Mouse (Mus musculus): ENCODE results near the gene Siah2.

Gene Siah2

DNA sequence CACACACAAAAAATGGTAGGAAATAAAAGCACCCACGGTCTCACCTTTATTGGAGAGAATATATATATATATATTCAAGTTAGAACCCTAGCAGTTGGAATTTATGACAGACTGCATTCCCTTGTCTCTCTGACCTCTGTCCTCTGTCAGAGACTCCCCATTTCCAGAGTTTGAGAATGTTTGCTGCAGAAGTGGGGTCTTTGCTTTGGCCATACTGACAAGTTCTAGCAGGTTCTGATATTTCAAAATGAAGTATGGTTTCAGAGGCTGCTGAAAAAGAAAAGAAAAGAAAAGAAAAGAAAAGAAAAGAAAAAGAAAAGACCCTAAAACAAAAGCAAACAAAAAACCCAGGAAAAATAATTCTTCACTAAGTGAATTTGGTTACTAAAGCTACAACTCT, 2.8 kb upstream of the Siah2 start:
- DNase-seq (ENCODE audit: low spot score), result no peak

DNA sequence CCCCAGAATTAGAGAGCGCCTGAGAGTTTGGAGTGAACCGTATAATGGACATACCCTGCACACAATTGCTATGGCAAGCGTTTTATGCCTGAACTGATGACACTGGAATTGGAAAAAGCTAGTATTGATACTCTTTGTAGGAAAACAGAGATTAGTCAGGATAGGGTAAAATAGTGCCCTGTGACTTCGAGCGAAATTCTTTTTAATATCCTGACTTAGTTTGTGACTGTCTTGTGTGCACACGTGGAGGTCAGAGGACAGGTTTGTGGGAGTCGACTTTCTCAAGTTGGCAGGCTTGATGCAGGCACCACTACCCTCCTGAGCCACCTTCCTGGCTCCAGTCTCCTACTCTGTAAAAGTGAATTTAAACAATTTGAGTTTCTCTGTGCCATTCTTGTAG, 1.1 kb upstream of the Siah2 start:
- DNase-seq (ENCODE audit: low spot score), result no peak

DNA sequence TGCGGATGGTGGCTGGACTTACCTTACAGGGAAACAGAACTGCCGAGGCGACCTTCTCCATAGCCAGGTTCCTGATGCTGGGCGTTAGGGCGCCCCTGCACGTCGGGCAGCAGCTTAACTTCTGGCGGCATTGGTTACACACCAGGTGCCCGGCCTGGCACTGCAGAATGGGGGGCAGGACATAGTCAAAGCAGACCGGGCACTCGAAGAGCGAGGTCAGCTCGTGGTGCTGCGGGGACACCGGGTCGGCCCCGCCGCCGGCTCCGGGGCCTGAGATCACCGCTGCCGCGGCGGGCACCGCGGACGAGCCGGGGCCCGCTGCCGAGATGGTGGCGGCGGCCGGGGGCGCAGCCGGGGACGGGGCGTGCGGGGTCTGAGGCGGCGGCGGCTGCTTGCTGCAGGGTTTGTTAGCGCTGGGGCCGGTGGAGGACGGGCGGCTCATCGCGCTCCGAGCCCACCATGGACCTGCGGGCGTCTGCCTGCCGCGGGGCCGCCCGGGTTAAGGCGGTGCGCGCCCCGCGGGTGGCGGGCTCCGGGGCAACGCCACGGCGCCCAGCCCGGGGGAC, 743 bp downstream of the Siah2 start:
- peak; percentile 32 for DNase-seq (ENCODE audit: low spot score)

DNA sequence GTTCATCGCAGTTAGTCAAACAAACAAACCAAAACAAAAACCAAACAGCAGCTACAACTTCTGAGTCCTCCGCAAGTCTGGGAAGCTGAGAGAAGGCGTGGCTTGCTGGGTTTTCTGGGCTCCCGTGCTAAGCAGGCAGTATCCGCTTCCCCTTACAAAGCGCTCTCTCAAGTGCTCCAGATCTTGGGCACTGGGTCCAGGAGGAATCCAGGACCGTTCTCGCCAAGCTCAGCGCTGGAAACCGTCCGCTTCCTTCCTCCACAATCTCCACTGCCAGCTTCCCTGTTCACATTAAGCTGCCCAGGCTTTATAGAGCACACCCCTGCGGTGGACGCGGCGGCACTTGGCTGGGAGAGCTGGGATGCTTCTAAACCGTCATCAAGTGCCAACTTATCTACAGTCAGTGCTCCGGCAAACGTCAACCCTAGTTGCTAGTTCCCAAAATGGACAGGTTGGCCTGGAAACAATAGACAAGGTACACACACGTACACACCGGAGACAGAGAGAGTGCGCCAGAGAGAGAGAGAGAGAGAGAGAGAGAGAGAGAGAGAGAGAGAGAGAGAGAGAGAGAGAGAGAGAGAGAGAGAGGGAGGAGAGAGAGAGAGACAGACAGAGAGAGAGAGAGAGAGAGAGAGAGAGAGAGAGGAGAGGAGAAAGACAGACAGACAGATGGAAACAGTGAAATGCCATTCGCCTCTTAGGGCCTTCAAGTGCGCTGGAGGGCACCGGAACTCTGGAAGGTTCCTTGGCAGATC, 1.4 kb downstream of the Siah2 start:
- peak; percentile 38 for DNase-seq (ENCODE audit: low spot score)

DNA sequence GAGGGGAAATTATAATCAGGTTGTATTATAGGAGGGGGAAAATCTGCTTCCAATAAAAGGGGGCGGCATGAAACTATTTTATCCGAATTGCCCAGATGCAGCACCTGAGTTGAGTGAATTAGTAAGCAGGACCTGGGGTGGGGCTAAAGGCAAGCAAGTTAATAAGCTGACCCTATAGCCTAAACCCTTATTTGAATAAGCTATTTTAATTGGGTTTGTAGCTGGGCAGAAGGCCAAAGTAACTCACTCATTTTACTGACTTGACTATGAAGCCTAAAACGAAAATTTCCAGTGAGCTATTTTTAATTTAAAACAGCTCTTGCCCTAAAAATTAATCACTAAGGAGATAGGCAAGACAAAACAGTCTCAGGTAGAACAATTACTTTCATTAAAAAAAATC, 2.5 kb downstream of the Siah2 start:
- DNase-seq (ENCODE audit: low spot score), result no peak

DNA sequence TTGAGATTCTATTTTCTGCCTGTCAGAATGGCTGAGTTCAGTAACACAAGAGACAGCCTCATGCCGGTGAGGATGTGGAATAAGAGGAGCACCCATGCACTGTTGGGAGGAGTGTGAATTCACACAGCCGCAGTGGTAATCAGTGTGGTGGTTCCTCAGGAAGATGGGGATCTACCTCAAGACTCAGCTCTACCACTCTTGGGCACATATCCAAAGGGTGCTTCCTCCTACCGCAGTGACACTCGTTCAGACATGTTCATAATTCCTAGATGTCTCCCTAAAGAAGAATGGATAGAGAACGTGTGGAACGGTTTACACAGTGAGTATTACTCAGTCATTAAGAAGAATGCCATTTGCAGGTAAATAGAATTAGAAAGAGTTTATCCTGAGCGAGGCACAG, 3.1 kb downstream of the Siah2 start:
- DNase-seq (ENCODE audit: low spot score), result no peak

DNA sequence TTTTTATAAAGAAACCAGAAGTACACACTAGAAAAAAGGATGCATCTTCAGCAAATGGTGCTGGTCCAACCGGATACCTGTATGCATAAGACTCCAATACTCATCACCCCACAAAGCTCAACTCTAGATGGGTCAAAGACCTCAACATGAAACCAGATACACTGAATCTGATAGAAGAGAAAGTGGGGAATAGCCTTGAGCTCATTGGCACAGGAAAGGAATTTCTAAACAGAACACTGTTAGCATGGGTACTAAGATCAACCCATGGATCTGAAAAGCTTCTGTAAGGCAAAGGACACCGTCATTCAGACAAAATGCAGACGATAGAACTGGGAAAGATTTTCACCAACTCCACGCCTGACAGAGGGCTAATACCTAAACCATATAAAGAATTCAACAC, 3.6 kb downstream of the Siah2 start:
- DNase-seq (ENCODE audit: low spot score), result no peak

DNA sequence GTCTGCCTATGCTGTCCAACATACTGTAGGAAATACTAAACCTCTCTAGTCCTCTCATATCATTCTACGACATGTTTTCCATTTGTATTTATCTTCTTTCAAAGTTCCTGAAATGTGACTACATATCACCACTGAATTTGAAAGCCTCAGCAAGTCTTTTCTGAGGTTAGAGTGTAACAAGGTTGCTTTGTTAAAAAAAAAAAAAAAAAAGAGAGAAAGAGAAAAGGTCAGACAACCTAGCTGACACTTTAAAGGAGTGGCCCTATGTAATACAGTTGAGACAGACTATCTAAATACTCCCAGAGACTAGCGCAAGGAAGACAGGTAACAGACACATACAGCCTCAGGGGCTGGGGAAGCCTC, 5.3 kb downstream of the Siah2 start:
- DNase-seq (ENCODE audit: low spot score), result no peak

DNA sequence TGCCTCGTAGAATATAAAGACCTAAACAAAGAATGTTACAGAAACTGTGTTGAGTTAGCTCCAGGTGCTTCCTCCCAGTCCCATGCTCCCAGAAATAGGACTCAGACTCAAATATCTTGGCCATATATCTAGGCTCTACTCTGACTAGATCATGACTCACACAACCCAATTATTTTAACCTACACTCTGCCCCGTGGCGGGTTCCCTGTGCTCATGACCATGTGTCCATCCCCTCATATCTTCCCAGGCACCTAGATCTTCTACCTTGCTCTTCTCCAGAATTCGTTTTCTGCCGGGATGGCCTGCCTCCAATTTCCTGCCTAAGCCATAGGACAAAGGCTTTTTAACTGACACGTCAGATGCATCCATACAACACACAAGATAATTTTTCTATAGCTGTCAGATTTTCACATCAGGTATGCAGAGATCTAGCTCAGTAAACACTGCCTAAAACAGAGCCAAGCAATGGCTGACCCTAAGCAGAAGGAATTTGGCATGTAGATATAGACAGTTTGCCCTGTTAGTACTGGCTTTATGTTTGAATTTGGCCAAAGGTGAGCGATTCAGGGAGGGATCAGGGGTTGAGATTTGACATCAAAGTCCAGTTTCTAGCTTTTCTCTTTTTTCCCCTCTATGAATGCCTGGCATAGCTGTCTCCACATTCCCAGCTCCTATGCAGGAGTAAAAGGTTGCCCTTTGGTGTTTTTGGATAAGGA, 5.8 kb downstream of the Siah2 start:
- no peak for DNase-seq (ENCODE audit: low spot score)

DNA sequence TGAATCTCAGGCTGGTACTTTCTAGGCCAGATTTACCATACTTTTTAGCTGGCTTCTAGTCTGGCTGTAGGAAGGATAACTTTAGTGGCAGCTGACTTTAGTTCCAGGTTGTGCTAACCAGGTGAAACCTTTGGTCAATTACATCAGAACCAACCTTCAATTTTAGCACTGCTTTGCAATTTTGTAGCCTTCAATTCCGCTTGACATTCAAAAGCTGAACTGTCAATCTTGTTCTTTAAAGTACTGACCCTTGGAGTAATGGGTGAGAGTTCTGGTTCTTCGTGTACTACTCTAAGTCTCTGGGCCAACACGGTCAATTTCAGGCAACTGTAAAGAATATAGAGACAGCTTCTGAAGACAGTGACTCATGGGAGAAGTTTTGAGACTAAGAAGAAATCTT, 6.8 kb downstream of the Siah2 start:
- no peak for DNase-seq (ENCODE audit: low spot score)

DNA sequence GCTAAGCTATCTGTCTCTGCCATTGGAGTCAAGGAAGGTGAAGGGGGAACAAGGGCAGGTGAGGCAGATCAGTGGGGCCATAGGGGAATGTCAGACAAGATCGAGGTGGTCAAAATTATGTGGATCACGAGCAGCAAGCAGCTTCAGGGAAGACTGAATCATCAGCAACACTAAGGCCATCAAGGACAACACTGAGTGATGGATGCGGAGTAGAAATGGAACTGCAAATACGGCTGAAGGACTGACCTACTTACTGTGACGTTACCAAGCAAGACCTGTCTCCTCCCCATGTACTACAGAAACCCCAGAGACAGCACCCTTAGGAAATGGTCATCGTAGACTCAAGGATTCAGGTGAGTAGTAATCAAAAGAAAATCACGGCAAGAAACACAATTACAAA, 8.9 kb downstream of the Siah2 start:
- no peak for DNase-seq (ENCODE audit: low spot score)

DNA sequence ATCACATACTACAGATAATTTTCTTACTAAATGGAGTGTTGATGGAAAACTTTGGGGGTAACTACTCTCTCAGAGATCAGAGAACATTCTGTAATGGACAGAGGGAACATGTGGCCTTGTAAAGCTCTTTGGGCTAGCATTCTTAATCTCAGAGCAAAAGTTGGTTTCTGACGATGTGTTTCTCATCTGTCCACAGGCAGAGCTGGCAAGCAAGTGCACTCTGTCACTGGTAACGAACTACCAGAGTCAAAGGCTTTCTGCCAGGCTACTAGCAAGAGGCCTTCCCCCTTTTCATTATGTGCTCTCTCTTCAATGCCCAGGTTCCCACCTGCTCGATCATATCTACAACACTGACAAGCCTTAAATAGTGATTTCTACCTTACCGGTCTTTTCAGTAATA, 9.9 kb downstream of the Siah2 start:
- DNase-seq (ENCODE audit: low spot score), result no peak

DNA sequence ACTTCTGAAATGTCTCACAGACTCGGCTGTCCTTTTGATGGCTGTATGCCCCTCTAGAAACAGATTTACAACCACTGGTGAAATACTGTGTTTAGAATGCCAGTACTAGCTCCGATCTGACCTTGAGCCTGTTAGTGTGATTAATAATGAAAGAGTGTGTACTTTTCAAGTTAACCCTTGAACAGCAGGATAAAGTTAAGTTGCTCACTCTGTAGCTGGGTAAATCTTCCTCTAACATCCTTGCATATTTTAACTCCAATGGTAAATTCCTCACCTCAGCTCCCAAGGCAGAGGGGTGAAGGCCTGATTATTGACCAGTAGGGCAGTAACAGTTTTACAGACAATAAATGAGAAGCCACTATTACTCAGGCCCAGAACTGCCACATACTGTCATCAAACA, 10.4 kb downstream of the Siah2 start:
- no peak for DNase-seq (ENCODE audit: low spot score)

DNA sequence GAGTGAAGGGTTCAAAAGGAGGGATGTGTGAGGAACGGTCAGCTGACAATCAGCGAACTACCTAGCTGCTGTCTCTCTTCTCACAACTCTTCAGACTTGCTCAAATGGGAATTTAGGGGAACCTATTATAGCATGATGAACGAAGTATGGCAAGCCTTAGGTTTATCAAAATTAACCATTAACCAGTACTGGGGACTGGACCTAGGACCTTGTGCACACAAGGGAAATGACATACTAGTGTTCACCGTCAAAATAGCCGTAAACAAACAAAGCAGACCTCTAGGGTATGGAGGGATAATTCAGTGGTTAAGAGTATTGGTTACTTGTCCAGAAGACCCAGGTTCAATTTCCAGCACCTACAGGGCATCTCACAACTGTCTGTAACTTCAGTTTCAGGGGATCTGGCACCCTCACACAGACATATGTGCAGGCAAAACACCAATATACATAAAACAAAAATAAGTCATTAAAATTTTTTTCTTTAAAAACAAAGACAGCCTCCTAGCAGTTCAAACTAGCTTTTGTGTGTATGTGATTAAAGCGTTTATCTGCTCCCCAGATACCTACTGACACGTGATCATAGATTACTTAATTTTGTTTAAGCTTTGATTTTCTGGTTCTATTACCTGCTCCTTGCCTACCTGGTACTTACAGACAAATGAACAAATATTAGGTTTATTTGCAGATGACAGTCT, 11.1 kb downstream of the Siah2 start:
- DNase-seq (ENCODE audit: low spot score), result no peak

DNA sequence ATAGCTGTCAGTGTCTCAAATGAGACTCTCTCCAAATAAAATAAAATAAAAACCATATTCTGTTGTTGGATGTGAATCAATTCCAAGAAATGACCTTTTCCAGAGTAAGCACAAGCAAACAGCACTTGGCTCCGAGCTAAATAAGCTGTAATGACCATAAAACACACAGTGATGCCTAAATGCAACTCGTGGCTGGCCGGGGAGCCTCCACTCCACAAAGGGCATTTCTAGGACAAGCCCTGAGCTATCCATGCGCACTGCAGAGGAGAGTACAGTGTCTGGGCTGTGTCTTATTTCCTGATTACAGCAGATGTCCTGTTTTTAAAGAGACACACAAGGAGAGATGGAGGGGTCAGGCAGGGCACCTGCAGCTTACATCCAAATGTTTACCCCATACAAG, 12.2 kb downstream of the Siah2 start:
- no peak for DNase-seq (ENCODE audit: low spot score)

DNA sequence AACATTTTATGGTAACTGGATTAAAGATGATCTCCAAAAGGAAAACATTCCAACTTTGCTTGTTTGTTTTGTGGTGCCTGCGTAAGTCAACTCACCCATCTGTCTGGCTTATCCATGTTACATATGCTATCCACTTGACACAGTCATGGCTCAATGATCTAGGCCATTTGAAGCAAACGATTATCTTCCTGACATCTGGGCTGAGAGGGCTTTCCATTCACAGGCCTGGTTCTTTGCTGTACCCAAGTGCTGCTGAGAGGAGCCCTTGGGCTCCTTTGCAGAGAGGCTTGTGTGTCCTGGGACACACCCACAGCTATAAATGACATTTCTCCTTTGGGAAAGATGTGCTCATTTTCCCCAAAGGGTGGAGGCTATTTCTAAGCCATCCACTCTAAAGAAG, 13.3 kb downstream of the Siah2 start:
- no peak for DNase-seq (ENCODE audit: low spot score)

DNA sequence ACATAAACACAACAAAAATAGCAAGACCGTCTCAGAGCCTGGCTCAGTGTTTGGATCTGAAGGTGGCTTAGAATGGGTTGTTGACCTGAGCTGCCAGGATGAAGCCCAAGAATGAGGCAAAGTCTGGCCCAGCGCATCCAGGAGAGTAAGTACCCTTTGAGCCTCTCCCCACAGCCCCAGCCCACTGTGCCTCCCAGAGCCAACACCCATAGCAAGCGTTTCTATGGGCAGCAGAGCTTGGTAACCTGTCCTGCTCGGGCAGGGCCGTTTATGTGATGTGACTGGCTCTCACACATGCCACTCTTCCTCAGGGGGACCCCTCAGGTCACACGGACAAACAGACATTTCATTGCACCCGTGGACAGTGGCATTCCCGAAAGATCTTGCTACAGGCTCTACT, 13.8 kb downstream of the Siah2 start:
- DNase-seq (ENCODE audit: low spot score), result no peak

DNA sequence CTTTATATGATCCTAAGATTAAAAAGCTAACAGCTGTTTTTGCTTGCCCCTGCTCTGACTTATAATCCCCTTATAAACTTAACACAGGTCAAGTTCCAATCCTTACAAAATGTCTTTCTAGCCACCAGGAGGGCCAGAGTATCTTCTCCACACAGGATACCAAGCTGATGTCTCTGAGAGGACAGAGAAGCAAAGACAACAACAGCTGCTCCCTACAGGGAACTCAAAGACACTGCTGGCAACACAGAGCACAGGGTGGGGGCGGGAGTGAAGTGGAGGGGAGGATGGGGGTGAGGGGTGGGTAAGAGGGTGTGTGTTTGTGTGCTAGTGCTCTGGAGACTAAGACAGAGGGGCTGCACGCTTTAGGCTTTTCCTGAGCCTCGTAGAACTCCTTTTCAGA, 14.6 kb downstream of the Siah2 start:
- no peak for DNase-seq (ENCODE audit: low spot score)

DNA sequence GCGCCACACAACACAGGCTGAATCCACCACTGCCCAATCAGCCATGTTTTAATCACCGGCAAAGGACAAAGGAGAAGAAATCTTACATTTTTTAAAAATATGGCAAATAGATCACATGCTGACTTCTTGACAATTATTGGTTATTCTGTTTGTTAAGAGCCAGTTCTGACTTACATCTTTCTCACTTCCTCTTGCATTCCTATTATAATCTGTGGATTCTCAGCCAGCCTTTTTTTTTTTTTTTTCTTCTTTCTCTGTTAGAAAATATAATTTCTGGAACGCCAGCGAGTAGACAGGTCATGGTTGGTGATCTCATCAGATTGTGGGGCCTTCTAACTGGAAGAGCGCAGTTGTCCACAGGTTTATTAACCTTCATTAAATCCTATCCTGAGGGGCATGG, 18.9 kb downstream of the Siah2 start:
- DNase-seq (ENCODE audit: low spot score), result no peak

DNA sequence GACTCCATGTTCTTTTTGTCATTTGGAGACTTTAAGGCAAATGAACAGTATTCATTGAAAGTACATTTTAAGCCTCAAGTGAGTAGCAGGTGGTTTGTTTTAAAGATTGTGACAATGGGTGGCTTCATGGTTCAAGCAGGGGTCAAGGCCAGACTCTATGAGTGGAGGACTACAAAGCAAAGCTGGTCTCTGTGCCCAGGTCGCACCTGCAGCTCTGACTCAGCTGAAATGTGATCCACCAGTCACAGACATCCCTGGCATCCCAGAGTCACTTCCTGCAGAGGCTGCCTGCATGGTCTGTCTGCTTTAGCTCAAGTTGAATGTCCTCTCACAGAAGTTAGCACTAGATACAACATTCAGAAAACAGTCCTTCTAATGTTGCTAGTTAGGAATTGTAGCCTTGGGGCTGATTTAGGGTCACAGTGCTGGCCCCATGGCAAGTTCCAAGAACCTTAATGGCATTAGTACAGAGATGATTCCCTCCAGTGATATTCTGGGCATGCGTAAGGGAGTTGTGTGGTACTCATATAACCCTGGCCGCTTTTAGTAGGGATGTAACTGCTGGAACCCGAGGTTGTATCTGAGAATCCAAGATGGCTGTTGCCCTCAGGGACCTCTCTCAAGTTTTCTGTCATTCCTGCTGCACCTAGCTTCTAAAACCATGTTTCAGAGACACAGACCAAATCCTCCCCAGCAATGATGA, 19.6 kb downstream of the Siah2 start:
- no peak for DNase-seq (ENCODE audit: low spot score)

DNA sequence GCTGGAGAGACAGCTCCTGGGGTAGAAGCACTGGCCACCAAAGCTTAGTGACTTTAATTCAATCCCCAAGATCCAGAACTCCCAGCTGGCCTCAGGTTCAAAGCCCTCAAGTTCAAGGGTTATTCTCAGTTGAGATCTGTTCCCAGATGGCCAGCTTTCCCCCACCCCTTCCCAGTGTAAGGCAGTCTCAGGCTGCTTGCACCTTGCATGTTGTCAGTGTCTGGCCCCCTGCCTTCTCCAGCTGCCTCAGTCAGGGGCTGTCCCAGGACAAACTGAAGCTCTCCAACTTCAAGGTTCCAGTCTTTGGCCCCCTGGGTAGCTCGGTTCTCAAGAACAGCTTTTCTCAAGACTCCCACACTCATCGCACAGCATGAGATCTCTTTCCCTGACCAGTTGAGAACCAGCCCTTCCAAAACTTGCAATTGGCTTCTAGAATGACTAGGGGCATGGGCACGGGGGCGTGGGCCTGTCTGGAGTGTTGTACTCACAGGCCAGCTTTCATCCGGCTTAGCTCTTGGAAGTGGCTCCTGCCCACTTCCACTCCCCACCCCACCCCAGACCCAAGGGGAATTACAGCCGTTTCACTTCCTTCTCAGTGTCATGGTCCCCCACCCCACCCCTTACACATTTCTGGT, 20.5 kb downstream of the Siah2 start:
- no peak for DNase-seq (ENCODE audit: low spot score)

DNA sequence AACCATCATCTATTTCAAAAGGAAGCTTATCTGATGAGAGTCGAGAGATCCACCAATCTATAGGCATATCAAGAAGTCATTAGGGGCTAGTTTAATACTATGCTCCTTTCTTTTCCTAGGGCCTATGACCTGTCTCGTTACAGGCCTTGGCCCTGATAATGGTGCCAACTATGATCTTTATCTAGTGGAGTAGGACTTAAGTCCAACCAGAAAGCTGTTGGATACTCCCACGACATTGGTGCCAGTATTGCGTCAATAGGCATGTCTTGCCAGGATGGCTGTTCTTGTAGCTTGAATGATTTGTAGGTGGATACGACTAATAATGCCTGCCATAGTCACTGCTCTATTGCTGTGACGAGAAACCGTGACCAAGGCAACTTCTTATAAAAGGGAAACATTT, 28.2 kb downstream of the Siah2 start:
- DNase-seq (ENCODE audit: low spot score), result no peak

All from spleen, adult 12 weeks (tissue).